Mouse (Mus musculus) CD4-positive, CD25-positive, alpha-beta regulatory T cell, adult 2 months (primary cell): ENCODE measurements at regions not wholly inside any gene's neighbourhood (a gene's known extent, or its start where the extent isn't known, plus 50 kb on each side); places are given as distances from the start of the nearest gene placed in this dataset.

ENCODE experiments used
- DNase-seq: peaks from one replicate; pipeline ENCODE4 v3.0.0-alpha.2; 2012; ENCODE audit warnings: low read depth, low spot score

- DNase-seq: no peak
Observed at GRCm38 (mm10) chr17:44336842-44337241, 148.5 kb downstream of the Clic5 start.

- no peak for DNase-seq
Observed at GRCm38 (mm10) chr17:44337253-44337652, 148.9 kb downstream of the Clic5 start.

GRCm38 (mm10) chr17:44344542-44344941 is 156.2 kb downstream of the Clic5 start:
- DNase-seq: no peak

GRCm38 (mm10) chr17:44345374-44345773 is 157.0 kb downstream of the Clic5 start:
- DNase-seq: no peak

GRCm38 (mm10) chr17:44350201-44350948 is 162.0 kb downstream of the Clic5 start:
- peak; percentile 12 for DNase-seq

- DNase-seq: no peak
Observed at GRCm38 (mm10) chr17:44350949-44351244, 162.5 kb downstream of the Clic5 start.

GRCm38 (mm10) chr17:44351499-44352117 is 163.2 kb downstream of the Clic5 start:
- no peak for DNase-seq

GRCm38 (mm10) chr17:44352142-44352541 is 163.8 kb downstream of the Clic5 start:
- no peak for DNase-seq

GRCm38 (mm10) chr17:44363111-44363510 is 174.7 kb downstream of the Clic5 start:
- no peak for DNase-seq

- DNase-seq: no peak
Observed at GRCm38 (mm10) chr17:44364494-44364893, 176.1 kb downstream of the Clic5 start.

- DNase-seq: no peak
Observed at GRCm38 (mm10) chr17:44366438-44366837, 178.1 kb downstream of the Clic5 start.

GRCm38 (mm10) chr17:44367561-44367960 is 179.2 kb downstream of the Clic5 start:
- DNase-seq: no peak

- DNase-seq: no peak
Observed at GRCm38 (mm10) chr17:44370966-44371465, 182.6 kb downstream of the Clic5 start.

GRCm38 (mm10) chr17:44371620-44372019 is 183.2 kb downstream of the Clic5 start:
- no peak for DNase-seq

- no peak for DNase-seq
Observed at GRCm38 (mm10) chr17:44373744-44374456, 185.5 kb downstream of the Clic5 start.

- DNase-seq: no peak
Observed at GRCm38 (mm10) chr17:44378391-44378790, 190.0 kb downstream of the Clic5 start.

GRCm38 (mm10) chr17:44388916-44389315 is 200.5 kb downstream of the Clic5 start:
- DNase-seq: no peak

- DNase-seq: no peak
Observed at GRCm38 (mm10) chr17:44397829-44398228, 209.4 kb downstream of the Clic5 start.

- no peak for DNase-seq
Observed at GRCm38 (mm10) chr17:44398231-44398630, 209.8 kb downstream of the Clic5 start.

GRCm38 (mm10) chr17:44404923-44405322 is 216.5 kb downstream of the Clic5 start:
- DNase-seq: no peak

GRCm38 (mm10) chr17:44410961-44411360 is 222.6 kb downstream of the Clic5 start:
- no peak for DNase-seq

- DNase-seq: no peak
Observed at GRCm38 (mm10) chr17:44418676-44419404, 230.5 kb downstream of the Clic5 start.
